Mouse (Mus musculus): ENCODE data around the gene Zfp706.

The Zfp706 gene

GRCm38 (mm10) chr15:37007233-37007958 lies at the start of gene Zfp706:
Gene Zfp706 (minus strand): TSS chr15:37007773.
- peak; percentile 97 for DNase-seq (ENCODE audit: low read depth)

- peak; percentile 33 for DNase-seq (ENCODE audit: low read depth)
These were observed 47.0 kb upstream of the Zfp706 start for GRCm38 (mm10) chr15:37054582-37054981.

- DNase-seq (ENCODE audit: low read depth), result no peak
These were observed 45.7 kb upstream of the Zfp706 start for GRCm38 (mm10) chr15:37053085-37053762.

GRCm38 (mm10) chr15:37047403-37047802 lies 39.8 kb upstream of the Zfp706 start:
- no peak for DNase-seq (ENCODE audit: low read depth)

DNA sequence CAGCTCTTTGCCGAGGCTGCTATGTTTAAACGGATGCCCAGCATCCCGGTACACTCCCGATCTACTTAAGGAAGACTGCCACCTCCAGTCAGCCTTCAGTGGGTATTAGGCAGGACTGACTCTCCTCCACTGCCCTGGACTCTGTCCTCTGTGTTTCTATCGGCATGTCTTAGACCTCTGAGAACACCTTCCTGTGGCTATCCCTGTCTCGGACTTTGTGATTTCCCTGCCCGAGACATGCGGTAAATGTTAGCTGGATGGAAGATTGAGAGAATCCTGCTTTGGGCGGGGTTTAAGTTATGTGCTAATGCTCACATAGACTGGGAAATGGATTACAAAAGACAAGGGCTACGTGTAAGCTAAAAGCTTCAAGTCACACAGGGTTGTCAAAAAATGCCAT lies 39.0 kb upstream of the Zfp706 start:
- DNase-seq (ENCODE audit: low read depth), result no peak

- no peak for DNase-seq (ENCODE audit: low read depth)
These were observed 38.6 kb upstream of the Zfp706 start for GRCm38 (mm10) chr15:37046131-37046530.

GRCm38 (mm10) chr15:37045456-37045855 lies 37.9 kb upstream of the Zfp706 start:
- DNase-seq (ENCODE audit: low read depth), result peak; percentile 3

- DNase-seq (ENCODE audit: low read depth), result no peak
These were observed 35.0 kb upstream of the Zfp706 start for GRCm38 (mm10) chr15:37042559-37042958.

- no peak for DNase-seq (ENCODE audit: low read depth)
These were observed 33.6 kb upstream of the Zfp706 start for GRCm38 (mm10) chr15:37041214-37041613.

- DNase-seq (ENCODE audit: low read depth), result no peak
These were observed 31.1 kb upstream of the Zfp706 start for GRCm38 (mm10) chr15:37038666-37039065.

GRCm38 (mm10) chr15:37037704-37038103 lies 30.1 kb upstream of the Zfp706 start:
- DNase-seq (ENCODE audit: low read depth), result no peak

DNA sequence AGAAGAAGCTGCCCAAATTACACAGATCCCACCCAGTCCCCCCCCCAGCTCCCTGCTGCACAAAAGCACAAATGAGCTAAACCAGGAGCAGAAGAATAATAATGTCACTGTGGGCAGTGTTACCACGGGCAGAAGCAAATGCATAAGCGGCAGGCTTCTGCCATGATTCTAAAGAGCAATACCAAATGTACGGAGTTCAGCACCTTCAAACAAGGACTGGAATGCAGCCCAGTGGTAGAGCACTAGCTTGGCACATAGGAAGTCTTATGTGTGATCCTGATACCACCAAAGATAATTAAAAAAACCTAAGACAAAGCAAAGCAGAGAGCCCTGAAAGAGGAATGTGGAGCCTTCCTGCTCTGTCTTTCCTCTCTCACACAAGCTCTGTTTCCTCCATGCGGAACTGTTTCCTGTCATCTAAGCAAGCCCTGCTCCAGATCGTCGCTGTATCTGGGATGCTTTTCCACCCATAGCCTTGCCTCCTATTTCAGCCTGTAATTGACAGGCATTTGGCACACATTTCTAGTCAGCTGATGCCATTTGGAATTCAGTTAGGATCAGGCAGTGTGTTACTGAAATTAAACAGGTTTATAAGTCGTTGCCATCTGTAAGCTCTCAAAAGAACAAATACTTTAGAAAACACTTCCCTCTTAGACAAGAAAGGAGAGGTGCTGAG lies 29.0 kb upstream of the Zfp706 start:
- no peak for DNase-seq (ENCODE audit: low read depth)

DNA sequence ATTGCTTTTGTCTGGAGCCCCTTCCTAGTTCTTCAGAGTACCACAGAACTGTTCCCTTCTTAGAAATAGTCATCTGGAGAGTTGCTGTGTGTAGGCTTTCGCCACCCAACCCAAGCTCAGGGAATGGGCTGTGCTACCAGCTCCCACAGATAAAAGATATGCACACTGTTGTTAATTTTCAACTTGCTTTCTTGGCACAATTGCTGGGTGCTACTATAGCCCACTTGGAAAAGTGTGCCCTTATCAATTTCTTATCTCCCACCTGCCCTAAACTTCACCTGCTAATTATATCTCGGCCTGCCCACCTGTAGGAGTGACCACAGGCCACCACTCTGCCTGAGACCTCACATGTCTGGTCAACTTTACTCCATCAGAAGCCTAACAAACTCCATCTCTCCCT lies 26.6 kb upstream of the Zfp706 start:
- DNase-seq (ENCODE audit: low read depth), result no peak

DNA sequence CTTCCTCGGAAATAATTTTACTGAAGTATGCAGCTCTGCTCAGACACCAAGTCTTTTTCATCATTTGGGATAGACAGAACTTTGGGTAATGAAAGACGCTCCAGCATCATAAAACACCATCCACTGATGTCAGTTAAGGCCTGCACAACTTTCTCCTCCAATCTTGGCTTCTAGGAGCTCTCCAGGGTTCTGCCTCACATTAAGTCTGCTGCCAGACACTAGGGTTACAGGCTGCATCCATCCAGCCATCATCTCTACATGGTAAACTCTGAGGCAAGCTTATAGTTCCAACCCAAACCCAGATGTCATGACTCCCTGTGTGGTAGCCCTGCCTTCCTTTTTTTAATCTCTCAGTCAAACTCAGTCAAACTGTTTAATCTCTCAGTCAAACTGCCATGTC lies 25.9 kb upstream of the Zfp706 start:
- DNase-seq (ENCODE audit: low read depth), result peak; percentile 18

DNA sequence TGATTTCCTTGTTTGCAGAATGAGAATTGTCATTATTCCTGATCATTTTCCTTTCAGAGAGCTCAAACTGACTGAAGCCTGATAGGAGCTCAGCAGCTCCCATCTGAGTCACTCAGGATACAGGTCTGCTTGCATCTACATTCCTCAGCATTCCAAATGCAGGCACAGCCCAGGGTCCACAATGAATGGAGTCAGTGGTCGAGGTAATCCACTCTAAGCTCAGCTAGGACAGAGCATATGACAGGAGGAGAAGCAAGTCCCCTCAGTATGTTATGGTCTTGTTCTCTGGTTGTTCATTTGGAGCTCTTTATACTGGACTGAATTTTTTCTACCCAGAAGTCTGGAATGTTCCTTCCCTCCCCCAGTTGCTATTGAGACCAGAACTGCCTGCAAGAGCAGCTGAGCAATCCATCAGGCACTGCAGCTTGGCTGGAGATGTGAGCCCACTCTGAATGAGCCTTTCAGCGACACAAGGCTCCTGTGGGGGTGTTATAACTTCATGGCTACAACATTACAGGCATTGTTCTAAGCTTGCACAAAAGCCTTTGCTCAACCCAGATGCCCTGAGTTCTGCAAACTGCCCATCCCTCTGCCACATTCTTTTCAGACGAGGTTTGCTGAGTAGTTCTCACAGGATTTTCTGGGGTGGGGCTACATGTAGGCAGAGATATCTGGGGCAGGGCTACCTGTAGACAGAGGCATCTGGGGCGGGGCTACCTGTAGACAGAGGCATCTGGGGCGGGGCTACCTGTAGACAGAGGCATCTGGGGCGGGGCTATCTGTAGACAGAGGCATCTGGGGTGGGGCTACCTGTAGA lies 24.0 kb upstream of the Zfp706 start:
- DNase-seq (ENCODE audit: low read depth), result no peak

- no peak for DNase-seq (ENCODE audit: low read depth)
These were observed 23.4 kb upstream of the Zfp706 start for GRCm38 (mm10) chr15:37030929-37031328.

DNA sequence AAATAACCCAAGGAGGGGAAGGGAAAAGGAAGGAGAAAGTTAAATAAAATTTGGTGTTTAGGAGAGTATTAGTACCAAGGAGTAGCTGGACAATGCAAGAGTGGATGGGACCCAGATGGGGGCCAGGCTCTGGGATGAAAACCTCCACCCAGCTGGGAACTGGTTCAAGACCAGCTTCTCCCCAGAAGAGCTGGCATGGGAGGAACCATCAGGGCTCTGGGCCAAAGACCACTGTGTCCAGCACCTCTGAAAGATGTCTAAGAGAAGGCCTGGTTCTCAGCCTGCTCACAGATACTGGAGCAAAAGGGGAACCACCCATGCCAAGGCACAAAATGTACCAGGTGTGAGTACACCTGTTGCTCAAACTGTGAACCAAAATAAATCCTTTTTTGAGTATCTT lies 20.4 kb upstream of the Zfp706 start:
- no peak for DNase-seq (ENCODE audit: low read depth)

- DNase-seq (ENCODE audit: low read depth), result no peak
These were observed 18.9 kb upstream of the Zfp706 start for GRCm38 (mm10) chr15:37026458-37026857.

GRCm38 (mm10) chr15:37020581-37021245 lies 13.1 kb upstream of the Zfp706 start:
- peak; percentile 51 for DNase-seq (ENCODE audit: low read depth)

GRCm38 (mm10) chr15:37019434-37019833 lies 11.9 kb upstream of the Zfp706 start:
- DNase-seq (ENCODE audit: low read depth), result peak; percentile 24

DNA sequence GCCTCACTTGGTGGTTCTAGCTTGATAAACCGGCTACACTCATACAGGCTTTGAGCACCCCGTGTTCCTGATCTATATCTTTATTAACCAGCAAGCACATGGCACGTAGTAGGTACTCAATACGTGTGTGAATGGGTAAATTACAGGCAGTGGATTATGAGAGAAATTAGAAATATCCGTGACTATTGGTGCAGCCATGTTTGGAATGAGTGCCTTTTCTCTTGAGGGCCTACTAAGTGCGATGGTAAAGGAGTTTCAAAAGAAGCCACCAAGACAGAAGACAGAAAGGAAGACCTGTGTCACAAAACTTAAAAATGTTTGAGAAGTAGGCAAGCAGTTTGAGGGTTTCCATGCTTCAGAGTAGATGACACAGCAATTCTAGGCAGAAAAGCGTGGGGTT lies 4.3 kb upstream of the Zfp706 start:
- no peak for DNase-seq (ENCODE audit: low read depth)

DNA sequence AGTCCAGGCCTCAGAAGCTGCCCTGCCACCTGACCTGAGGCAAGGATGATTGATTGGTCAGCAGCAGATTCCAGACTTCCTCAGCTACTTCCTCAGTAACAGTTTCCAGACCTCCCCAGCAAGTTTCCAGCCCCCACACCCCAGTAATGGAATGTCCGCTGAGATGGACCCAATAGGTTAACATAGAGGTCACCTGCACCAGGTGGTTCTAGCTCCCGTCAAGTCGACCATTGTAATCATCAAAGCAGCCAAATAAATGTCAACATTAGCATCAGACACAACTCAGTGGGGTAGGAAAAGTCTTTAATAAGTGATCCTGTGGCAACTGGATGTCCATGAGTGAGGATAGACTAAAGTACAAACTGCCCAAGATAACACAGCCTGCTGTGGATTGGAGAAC lies 3.7 kb upstream of the Zfp706 start:
- no peak for DNase-seq (ENCODE audit: low read depth)

All from 416B (cell line).